Mouse (Mus musculus): ENCODE measurements at regions not wholly inside any gene's neighbourhood (a gene's known extent, or its start where the extent isn't known, plus 50 kb on each side); places are given as distances from the start of the nearest gene placed in this dataset.

GRCm38 (mm10) chr15:62121696-62122095 is 1198.9 kb upstream of the A1bg start:
- no peak for DNase-seq

- DNase-seq = no peak
Observed at GRCm38 (mm10) chr15:62120735-62121134, 1197.9 kb upstream of the A1bg start.

DNA sequence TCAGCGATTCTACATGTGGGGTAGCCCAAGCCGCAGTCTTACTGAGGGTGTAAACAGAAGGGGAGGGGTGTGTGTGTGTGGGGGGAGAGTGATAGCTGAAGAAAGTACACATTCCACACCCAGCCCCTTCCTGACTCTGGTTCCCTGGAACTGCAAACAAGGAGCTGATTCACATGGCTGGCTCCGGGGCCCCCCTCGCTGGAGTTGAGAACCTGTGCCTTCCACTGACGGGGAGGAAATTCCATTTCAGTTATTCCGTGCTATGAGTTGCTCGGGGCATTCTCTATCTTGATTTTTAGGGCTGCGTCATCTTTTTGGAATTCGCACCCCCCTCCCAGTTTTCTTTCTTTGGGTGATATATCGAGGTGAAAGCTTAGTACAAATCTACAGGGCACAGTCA is 1196.2 kb upstream of the A1bg start:
- no peak for DNase-seq

DNA sequence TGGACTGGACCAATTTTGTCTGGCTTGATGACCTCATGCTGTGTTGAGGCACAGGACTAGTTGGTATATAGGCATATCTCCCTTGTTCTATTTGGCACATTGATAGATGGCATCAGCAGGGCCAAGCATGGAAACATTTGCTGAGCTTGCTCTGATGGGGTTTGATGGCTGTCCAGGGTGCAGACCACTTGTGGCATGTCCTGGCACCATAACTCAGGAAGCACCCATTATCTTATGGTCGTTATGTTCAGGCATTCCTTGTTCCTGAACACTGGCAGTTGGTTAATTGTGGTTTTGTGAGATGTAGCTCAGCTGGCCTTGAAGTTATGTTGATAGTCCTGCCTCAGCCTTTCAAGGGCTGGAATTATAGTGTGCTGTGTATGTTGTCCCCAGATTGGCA is 1193.4 kb upstream of the A1bg start:
- no peak for DNase-seq

DNA sequence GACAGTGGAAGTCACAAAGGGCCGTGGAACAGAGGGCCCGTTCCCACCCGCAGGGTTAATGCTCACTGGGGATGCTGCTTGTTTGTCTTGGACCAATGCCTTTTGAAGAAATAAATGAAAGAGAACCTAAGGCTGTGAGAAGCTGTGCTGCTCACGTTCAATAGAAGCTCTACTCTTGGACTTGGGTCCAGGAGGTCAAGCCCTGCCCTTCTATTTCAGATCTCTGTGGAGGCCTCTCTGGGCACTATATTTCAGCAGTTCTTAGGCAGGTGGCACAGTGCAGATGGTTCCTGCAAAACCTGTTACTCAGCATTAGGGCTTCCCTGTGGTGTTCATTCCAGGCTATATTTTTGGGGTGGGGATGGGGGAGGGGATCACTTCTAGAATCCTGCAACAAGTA is 1192.0 kb upstream of the A1bg start:
- no peak for DNase-seq

DNA sequence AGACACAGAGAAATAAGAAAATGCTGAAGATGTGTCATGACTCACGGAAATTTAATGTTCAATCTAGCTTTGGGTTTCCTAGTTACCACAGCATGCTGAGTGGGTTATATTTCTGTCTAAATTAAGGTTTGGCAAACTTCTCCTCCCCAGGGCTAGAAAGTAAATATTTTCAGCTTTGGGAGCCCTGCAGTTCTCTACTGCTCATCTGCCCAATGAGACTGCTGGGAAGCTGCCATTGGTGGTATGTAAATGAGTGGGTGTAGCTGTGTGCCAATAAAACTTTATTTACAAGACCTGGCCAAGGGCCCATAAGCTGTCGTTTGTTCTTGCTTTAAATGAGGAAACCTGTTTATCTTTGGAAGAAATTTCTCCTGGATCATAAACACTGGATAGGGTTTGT is 1189.3 kb upstream of the A1bg start:
- DNase-seq = no peak

- no peak for DNase-seq
Observed at GRCm38 (mm10) chr15:62107976-62108375, 1185.2 kb upstream of the A1bg start.

- peak; percentile 92 for DNase-seq
Observed at GRCm38 (mm10) chr15:62106518-62106975, 1183.7 kb upstream of the A1bg start.

- DNase-seq = no peak
Observed at GRCm38 (mm10) chr15:62105483-62105882, 1182.7 kb upstream of the A1bg start.

DNA sequence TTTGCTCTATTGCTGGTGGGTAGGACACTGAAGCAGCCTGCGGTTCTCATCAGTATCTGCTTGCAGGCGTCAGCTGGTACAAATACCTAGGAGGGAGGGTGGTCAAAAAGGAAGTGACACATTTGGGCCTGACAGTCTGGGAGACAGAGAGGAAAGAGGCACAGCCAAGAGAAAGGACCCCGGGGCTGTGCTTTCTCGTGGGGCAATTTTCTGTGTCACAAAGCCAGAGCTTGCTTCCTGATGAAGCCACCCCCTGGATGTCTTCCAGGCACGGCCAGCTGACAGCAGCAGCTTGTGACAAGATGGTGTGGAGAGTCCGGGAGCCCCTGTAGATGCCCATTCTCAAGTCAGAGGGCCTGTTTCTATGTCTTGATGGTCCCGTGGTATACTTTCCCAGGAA is 1181.8 kb upstream of the A1bg start:
- peak; percentile 55 for DNase-seq

GRCm38 (mm10) chr15:62099683-62100082 is 1176.9 kb upstream of the A1bg start:
- DNase-seq = no peak

DNA sequence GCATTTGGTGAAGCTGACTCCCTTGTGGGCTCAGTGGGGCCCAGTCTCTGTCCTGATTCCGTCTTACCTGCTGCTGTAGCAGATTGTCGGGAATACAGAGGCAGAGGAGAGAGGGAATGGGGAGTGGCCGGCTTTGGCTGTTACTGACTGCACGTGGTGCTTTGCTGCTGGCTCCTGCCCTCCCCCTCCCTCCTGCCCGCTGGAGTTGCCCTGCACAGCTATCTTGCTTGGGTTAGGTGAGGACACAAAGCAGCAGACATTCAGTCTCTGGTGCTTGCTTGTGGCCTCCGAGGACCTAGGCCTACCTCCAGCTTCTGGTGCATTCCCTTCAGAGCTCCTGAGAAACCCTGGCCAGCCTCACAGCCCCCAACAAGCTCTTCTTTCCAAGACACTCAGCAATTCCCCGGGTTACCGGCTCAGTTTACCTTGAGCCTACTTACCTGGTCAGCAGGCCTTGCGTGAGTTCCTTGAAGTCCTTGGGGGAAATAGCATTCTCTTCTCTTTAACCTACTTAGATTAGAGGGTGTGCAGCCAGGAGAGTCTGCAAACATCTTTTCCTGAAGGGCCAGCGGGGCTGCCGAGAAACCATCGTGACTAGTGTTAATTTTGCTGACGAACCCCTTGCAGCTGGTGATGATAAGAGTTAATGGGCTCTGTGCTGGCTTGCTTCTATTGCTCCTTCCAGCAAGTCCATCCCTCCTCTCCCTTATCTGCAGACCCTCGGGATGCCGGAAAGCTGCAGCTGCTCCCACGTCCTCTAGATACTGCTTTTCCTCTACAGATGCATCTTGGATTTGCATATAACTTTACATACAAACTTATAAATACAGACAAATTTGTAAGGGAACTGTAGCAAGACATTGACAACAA is 1176.2 kb upstream of the A1bg start:
- DNase-seq = peak; percentile 62

- no peak for DNase-seq
Observed at GRCm38 (mm10) chr15:62096778-62097177, 1174.0 kb upstream of the A1bg start.

DNA sequence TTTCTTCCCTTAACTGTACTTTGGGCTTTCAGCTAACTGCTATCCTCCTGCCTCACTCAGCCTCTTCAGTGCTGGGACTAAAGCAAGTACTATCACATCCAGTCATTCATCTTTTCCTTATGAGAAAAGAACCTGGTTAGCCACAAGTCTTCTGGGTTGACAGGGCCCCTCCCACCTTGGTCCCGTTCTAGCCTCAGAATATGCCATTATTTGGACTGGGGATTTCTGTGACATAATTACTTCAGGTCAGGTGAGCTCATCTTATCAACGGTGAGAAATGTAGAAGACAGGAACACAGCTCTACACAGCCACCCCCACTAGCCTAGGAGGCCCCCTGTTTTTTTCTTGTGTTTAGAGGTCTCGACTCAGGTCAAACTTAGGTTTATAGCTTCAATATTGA is 1172.4 kb upstream of the A1bg start:
- no peak for DNase-seq

DNA sequence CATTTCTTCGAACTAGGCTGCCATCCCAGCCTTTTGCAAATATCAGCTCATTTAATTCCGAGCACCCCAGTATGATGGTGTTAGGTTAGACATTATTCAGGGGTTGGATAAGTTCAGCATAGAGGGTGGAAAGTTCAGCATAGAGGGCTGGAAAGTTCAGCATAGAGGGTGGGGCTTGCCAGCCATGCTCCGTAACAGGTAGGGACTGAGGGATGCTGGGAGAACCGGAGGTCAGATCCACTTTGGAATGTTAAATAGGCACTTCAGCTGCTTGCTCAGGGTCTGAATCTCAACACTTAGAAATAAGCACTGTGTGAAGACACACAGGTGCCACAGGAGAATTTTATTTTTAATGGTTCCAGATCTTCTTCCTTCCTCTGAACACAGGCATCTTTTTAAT is 1170.9 kb upstream of the A1bg start:
- DNase-seq = no peak

- peak; percentile 42 for DNase-seq
Observed at GRCm38 (mm10) chr15:62092671-62093185, 1169.9 kb upstream of the A1bg start.

DNA sequence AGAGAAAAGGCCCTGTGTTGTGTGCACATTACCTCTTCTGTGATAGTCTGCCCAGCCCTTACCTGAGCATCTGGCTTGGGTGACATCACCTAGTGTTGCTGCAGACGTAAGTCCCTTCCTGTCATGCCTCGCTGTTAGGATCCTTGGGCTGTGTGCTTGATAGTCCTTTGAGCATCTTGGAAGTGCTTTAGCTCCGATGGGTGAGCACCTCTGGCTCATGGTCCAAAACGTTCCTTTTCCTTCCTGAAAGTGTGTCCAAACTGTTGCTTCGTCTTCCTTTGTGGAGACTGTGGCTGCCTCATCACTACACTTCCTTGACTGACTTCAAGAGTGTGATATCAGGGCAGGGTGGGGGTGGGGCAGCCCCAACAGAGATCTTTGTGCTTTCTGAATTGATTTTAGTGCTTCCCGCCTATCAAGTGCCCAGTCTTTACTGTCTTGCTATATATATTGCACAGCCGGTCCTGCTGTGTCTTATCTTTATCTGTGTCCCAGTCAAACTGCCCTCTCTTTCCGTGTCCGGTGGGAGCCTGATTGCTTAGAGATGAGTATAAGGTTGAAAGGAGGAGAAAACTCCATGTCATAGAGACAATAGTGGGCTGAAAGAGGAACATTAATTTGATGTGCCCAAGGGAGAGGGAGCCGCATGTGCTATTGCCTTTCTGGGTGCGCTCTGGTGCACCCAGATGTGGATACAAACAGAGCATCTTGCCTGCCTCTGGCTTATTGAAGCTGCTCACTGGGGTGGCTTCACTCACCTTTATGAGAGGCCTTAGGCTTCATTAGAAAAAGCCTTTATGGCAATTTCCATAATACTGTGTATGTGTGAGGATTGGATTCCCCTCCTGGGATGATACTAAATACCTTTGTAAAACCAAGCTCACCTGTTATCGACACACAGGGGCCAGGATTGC is 1169.2 kb upstream of the A1bg start:
- DNase-seq = no peak

GRCm38 (mm10) chr15:62091144-62091543 is 1168.3 kb upstream of the A1bg start:
- no peak for DNase-seq

- no peak for DNase-seq
Observed at GRCm38 (mm10) chr15:62088341-62088740, 1165.5 kb upstream of the A1bg start.

DNA sequence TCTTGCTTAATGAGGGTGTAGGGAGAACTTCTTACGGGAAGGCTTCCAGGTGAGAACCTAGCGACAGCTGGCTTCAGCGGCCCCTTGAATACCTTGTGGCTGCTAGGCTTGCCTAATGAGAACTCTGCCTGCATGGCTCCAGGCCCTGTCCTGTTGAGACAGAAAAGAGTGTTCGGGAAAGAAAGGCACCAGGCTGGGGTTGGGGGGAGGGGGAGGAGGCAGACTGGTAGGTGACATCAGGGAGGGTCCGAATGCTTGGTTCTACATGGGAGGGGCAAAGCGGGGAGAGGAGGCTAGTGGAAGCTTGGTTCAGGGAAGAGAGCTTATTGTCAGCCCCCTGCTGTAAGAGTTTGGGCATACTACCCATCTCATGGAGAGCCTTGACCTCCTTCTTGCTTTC is 1164.9 kb upstream of the A1bg start:
- DNase-seq = no peak

DNA sequence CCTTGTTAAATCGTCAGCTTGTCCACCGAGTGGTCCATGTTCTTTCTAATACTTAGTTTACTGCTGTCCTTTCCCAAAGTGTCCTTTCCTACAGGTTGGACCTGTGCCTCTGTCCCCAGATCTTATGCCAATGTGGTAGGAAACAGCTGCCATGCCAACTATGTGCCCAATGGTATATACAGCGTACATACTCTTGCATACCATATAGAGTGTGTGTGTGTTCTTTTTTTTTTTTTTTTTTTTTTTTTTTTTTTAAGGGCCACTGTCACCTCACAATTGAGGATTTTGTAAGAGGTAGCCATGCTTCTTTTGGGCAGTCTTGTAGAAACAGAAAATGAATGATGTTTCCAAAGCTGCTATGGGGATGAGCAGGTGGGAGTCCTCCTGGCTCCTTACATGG is 1163.2 kb upstream of the A1bg start:
- DNase-seq = no peak

GRCm38 (mm10) chr15:62083347-62083746 is 1160.5 kb upstream of the A1bg start:
- no peak for DNase-seq

DNA sequence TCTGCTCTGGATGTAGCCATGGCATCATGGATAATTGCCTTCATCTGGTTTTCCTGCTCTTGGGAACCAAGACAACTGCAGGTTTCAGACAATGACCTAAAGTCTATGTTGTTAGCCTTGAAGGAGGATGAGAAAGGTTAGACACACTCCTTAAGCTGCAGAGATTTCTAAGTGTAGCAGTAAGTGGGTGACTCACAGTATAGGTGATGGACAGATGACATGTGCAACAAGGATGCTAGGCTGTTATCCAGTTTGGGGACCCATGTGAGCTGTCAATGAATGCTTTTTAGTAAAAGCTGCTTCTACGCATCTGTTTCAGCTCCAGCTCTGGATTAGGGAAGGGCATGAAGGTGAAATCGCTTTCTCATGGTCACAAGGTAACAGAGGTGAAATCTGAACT is 1159.7 kb upstream of the A1bg start:
- DNase-seq = no peak

Measured in adrenal gland, postnatal 10 days (tissue).